Mouse (Mus musculus): ENCODE measurements around the gene Skint9.
"Not testable (repeated sequence)": the region's sequence is repeated elsewhere in the genome, so short reads cannot be mapped to it uniquely, and the experiment has no call there.

Gene Skint9

GRCm38 (mm10) chr4:112433885-112434284 lies at the start of gene Skint9:
Gene Skint9, minus strand, starts transcription at chr4:112433985.
- no peak for DNase-seq

GRCm38 (mm10) chr4:112432685-112433084 lies 1.1 kb downstream of the Skint9 start:
- no peak for DNase-seq

GRCm38 (mm10) chr4:112432223-112432622 lies 1.6 kb downstream of the Skint9 start:
- no peak for DNase-seq

- DNase-seq = not testable (repeated sequence)
Measured at GRCm38 (mm10) chr4:112349111-112349510, 84.7 kb downstream of the Skint9 start.

All from lung, postnatal 14 days (tissue).